Mouse (Mus musculus): Measurements from ENCODE around the gene Tbc1d4. TPM values are rescaled to one million over a fixed set of nuclear protein-coding genes. Genes with fewer than 3 reads are reported as not detected.

The Tbc1d4 gene
- total and polyA plus RNA-seq, 3 experiments, result not detected

DNA sequence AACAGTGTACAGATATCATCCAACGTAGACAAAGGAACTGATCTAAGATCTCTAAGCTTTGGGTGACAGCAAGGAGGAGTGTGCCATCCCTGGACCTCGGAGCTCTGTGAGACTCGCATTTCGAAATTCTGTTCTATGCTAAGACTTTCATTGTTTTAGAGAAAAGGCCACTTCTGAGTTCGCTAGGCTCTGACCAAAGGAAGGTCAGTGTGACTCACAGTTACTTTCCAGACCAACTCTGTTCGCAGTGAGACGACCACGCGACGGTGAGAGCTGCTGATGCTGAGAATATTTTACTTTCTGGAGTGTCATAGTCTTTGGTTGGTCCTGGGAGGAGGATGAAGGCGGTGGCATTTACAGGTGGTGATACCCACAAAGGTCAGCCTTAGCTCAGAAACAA, 142.5 kb downstream of the Tbc1d4 start:
- Histone ChIP-seq H3K27ac (ENCODE audit: control insufficient read depth, low read depth, low read length) (no peak overlapping the region), H3K9me3 (replicated peaks; ENCODE audit: insufficient read depth, low read length) (no peaks in the 10 kb centered on the region), H3K27me3 (ENCODE audit: control insufficient read depth in 1 of 2, insufficient read depth in 2 of 2, low read length in 2 of 2) (no peaks in the 10 kb centered on the region), H3K4me1 (ENCODE audit: control insufficient read depth in 1 of 2, insufficient read depth in 2 of 2, low read length in 2 of 2) (no peaks in the 10 kb centered on the region), H3K79me2 (ENCODE audit: control insufficient read depth, insufficient read depth, low read length, poor library complexity) (no peaks in the 10 kb centered on the region), H3K4me3 (ENCODE audit: control insufficient read depth in 1 of 2, insufficient read depth in 1 of 2, low read depth in 2 of 2, low read length in 2 of 2) (no peak overlapping the region), H3K9ac (ENCODE audit: control insufficient read depth, low read depth, low read length, poor library complexity, severe bottlenecking) (no peak overlapping the region), H3K36me3 (ENCODE audit: control insufficient read depth in 1 of 2, insufficient read depth in 2 of 2, low read length in 2 of 2) (no peaks in the 10 kb centered on the region)
- TF ChIP-seq UBTF (IDR thresholded peaks at IDR 0.05; ENCODE audit: borderline replicate concordance, insufficient read depth, low read depth, low read length), result no peak
- no peak for TF ChIP-seq E2F4 (IDR thresholded peaks at IDR 0.05; ENCODE audit: borderline replicate concordance, low read depth, low read length)
- TF ChIP-seq POLR2A (IDR thresholded peaks at IDR 0.05; ENCODE audit: control insufficient read depth in 1 of 2, insufficient read depth in 1 of 2, low read depth in 1 of 2, low read length in 2 of 2, poor library complexity in 1 of 2), result no peak
- TF ChIP-seq USF2 (IDR thresholded peaks at IDR 0.05; ENCODE audit: borderline replicate concordance in 1 of 2, insufficient read depth in 1 of 2, low read depth in 1 of 2, low read length in 2 of 2), result no peak
- TF ChIP-seq MYC (IDR thresholded peaks at IDR 0.05; ENCODE audit: low read depth, low read length), result no peak
- TF ChIP-seq RAD21 (IDR thresholded peaks at IDR 0.05; ENCODE audit: low read depth, low read length), result no peak
- no peak for TF ChIP-seq TAL1 (IDR thresholded peaks at IDR 0.05; ENCODE audit: low read length)
- no peak for TF ChIP-seq KAT2A (conservative IDR thresholded peaks at IDR 0.05; ENCODE audit: low read depth, low read length)
- no peak for TF ChIP-seq CTCF (IDR thresholded peaks at IDR 0.05 in 2 of 3, conservative IDR thresholded peaks at IDR 0.05 in 1 of 3; ENCODE audit: control insufficient read depth in 1 of 3, insufficient read depth in 1 of 3, low read depth in 2 of 3, low read length in 3 of 3, poor library complexity in 1 of 3, severe bottlenecking in 1 of 3)
- TF ChIP-seq HCFC1 (IDR thresholded peaks at IDR 0.05; ENCODE audit: low read depth, low read length), result no peak
- TF ChIP-seq EP300 (IDR thresholded peaks at IDR 0.05; ENCODE audit: low read depth in 1 of 2, low read length in 2 of 2), result no peak
- TF ChIP-seq POLR2AphosphoS5 (IDR thresholded peaks at IDR 0.05; ENCODE audit: borderline replicate concordance, low read depth, low read length), result no peak
- TF ChIP-seq GABPA (IDR thresholded peaks at IDR 0.05; ENCODE audit: low read depth, low read length), result no peak
- no peak for TF ChIP-seq MXI1 (IDR thresholded peaks at IDR 0.05; ENCODE audit: low read depth, low read length)
- no peak for TF ChIP-seq MAZ (IDR thresholded peaks at IDR 0.05; ENCODE audit: low read depth, low read length)
- no peak for TF ChIP-seq POLR2AphosphoS2 (IDR thresholded peaks at IDR 0.05; ENCODE audit: low read length)
- TF ChIP-seq SMC3 (IDR thresholded peaks at IDR 0.05; ENCODE audit: low read depth, low read length), result no peak
- TF ChIP-seq ZKSCAN1 (IDR thresholded peaks at IDR 0.05; ENCODE audit: low read depth, low read length), result no peak
- no peak for TF ChIP-seq NRF1 (IDR thresholded peaks at IDR 0.05; ENCODE audit: insufficient read depth, low read depth, low read length, poor library complexity, severe bottlenecking)
- no peak for TF ChIP-seq ETS1 (IDR thresholded peaks at IDR 0.05; ENCODE audit: low read depth, low read length)
- DNase-seq (ENCODE audit: low read depth, low spot score), result no peak

GRCm38 (mm10) chr14:101465893-101466292, 143.1 kb downstream of the Tbc1d4 start:
- H3K79me2 ChIP-seq (ENCODE audit: control insufficient read depth, insufficient read depth, low read length, poor library complexity), result no peaks in the 10 kb centered on the region
- H3K27me3 ChIP-seq (ENCODE audit: control insufficient read depth in 1 of 2, insufficient read depth in 2 of 2, low read length in 2 of 2), result no peaks in the 10 kb centered on the region
- no peaks in the 10 kb centered on the region for H3K36me3 ChIP-seq (ENCODE audit: control insufficient read depth in 1 of 2, insufficient read depth in 2 of 2, low read length in 2 of 2)
- no peak for DNase-seq (ENCODE audit: low read depth, low spot score)
- no peaks in the 10 kb centered on the region for H3K4me1 ChIP-seq (ENCODE audit: control insufficient read depth in 1 of 2, insufficient read depth in 2 of 2, low read length in 2 of 2)
- TF ChIP-seq SMC3 (IDR thresholded peaks at IDR 0.05; ENCODE audit: low read depth, low read length) (no peak), MEF2A (IDR thresholded peaks at IDR 0.05; ENCODE audit: extremely low read depth, insufficient replicate concordance, low read depth, low read length, poor library complexity, severe bottlenecking) (no peak), NELFE (IDR thresholded peaks at IDR 0.05; ENCODE audit: low read depth, low read length) (no peak), USF2 (IDR thresholded peaks at IDR 0.05; ENCODE audit: borderline replicate concordance in 1 of 2, insufficient read depth in 1 of 2, low read depth in 1 of 2, low read length in 2 of 2) (no peak), RCOR1 (IDR thresholded peaks at IDR 0.05; ENCODE audit: low read depth, low read length) (no peak), TBP (IDR thresholded peaks at IDR 0.05; ENCODE audit: low read depth, low read length) (no peak), ZKSCAN1 (IDR thresholded peaks at IDR 0.05; ENCODE audit: low read depth, low read length) (no peak), POLR2A (IDR thresholded peaks at IDR 0.05; ENCODE audit: control insufficient read depth in 1 of 2, insufficient read depth in 1 of 2, low read depth in 1 of 2, low read length in 2 of 2, poor library complexity in 1 of 2) (no peak), TCF12 (IDR thresholded peaks at IDR 0.05; ENCODE audit: low read depth, low read length) (no peak), USF1 (IDR thresholded peaks at IDR 0.05; ENCODE audit: low read depth, low read length) (no peak), CHD2 (IDR thresholded peaks at IDR 0.05; ENCODE audit: low read length) (no peak), GABPA (IDR thresholded peaks at IDR 0.05; ENCODE audit: low read depth, low read length) (no peak), MXI1 (IDR thresholded peaks at IDR 0.05; ENCODE audit: low read depth, low read length) (no peak), MAX (IDR thresholded peaks at IDR 0.05; ENCODE audit: low read length) (no peak), MAFK (IDR thresholded peaks at IDR 0.05; ENCODE audit: borderline replicate concordance, low read depth, low read length) (no peak), GATA1 (IDR thresholded peaks at IDR 0.05; ENCODE audit: low read depth, low read length) (no peak)
- H3K9ac ChIP-seq (ENCODE audit: control insufficient read depth, low read depth, low read length, poor library complexity, severe bottlenecking), result no peak overlapping the region
- no peaks in the 10 kb centered on the region for H3K9me3 ChIP-seq (replicated peaks; ENCODE audit: insufficient read depth, low read length)
- H3K4me3 ChIP-seq (ENCODE audit: control insufficient read depth in 1 of 2, insufficient read depth in 1 of 2, low read depth in 2 of 2, low read length in 2 of 2), result no peak overlapping the region
- no peak overlapping the region for H3K27ac ChIP-seq (ENCODE audit: control insufficient read depth, low read depth, low read length)

Measured in MEL (cell line).